Mouse (Mus musculus) spleen, postnatal 14 days (tissue): ENCODE results near the gene Epo.
A peak's percentile ranks its signal among the peaks of the same experiment; 100 is the strongest.

Experiments
- DNase-seq, 2 experiments: peaks; one replicate each; pipeline ENCODE4 v3.0.0; 2021 to 2022; ENCODE audit warnings: low spot score in 2 of 2

Epo gene

GRCm38 (mm10) chr5:137540991-137541390, 7.9 kb upstream of the Epo start:
- no peak for DNase-seq

- DNase-seq = no peak
Observed at GRCm38 (mm10) chr5:137539291-137539801, 6.3 kb upstream of the Epo start.

- DNase-seq = no peak
Observed at GRCm38 (mm10) chr5:137537461-137537860, 4.4 kb upstream of the Epo start.

GRCm38 (mm10) chr5:137535318-137535717, 2.3 kb upstream of the Epo start:
- no peak for DNase-seq

- no peak for DNase-seq
Observed at GRCm38 (mm10) chr5:137534762-137535161, 1.7 kb upstream of the Epo start.

GRCm38 (mm10) chr5:137532808-137533116, 280 bp downstream of the Epo start:
- no peak for DNase-seq

GRCm38 (mm10) chr5:137532131-137532807, 773 bp downstream of the Epo start:
- DNase-seq = no peak

GRCm38 (mm10) chr5:137531414-137532130, 1.5 kb downstream of the Epo start:
- DNase-seq = peak in 1 of 2 experiments; percentile 44

- peak in 1 of 2 experiments; percentile 43 for DNase-seq
Observed at GRCm38 (mm10) chr5:137530588-137531413, 2.2 kb downstream of the Epo start.

GRCm38 (mm10) chr5:137530075-137530474, 3.0 kb downstream of the Epo start:
- DNase-seq = no peak

GRCm38 (mm10) chr5:137529221-137529995, 3.6 kb downstream of the Epo start:
- no peak for DNase-seq

GRCm38 (mm10) chr5:137528247-137528968, 4.6 kb downstream of the Epo start:
- DNase-seq = no peak

- DNase-seq = no peak
Observed at GRCm38 (mm10) chr5:137527413-137527812, 5.6 kb downstream of the Epo start.

- DNase-seq = no peak
Observed at GRCm38 (mm10) chr5:137526192-137526936, 6.7 kb downstream of the Epo start.

GRCm38 (mm10) chr5:137525511-137525910, 7.5 kb downstream of the Epo start:
- DNase-seq = no peak

GRCm38 (mm10) chr5:137524671-137525070, 8.4 kb downstream of the Epo start:
- no peak for DNase-seq

GRCm38 (mm10) chr5:137524251-137524515, 8.9 kb downstream of the Epo start:
- no peak for DNase-seq

- no peak for DNase-seq
Observed at GRCm38 (mm10) chr5:137523396-137524250, 9.4 kb downstream of the Epo start.

GRCm38 (mm10) chr5:137522711-137523110, 10.3 kb downstream of the Epo start:
- DNase-seq = no peak

GRCm38 (mm10) chr5:137521861-137522260, 11.2 kb downstream of the Epo start:
- DNase-seq = no peak
